Mouse (Mus musculus) brown adipose tissue, adult 24 weeks (tissue): Measurements from ENCODE around the gene Hjurp. TPM values are rescaled to one million over a fixed set of nuclear protein-coding genes. Genes with fewer than 3 reads are reported as not detected.
"Not testable (repeated sequence)": the region's sequence is repeated elsewhere in the genome, so short reads cannot be mapped to it uniquely, and the experiment has no call there.

Source experiments
- H3K27ac ChIP-seq: fragments of 200-500 bp; replicated peaks from 2 replicates; pipeline ENCODE4 v1.5.1; 2012; ENCODE audit warnings: low read depth, mild to moderate bottlenecking, low read length
- H3K4me1 ChIP-seq: fragments of 200-500 bp; 2 replicates; pipeline ENCODE4 v1.6.1; 2012; ENCODE audit warnings: low read length, mixed read lengths; ENCODE audit not compliant: control insufficient read depth, insufficient read depth, insufficient read length
- H3K4me3 ChIP-seq: fragments of 200-500 bp; 2 replicates; pipeline ENCODE4 v1.5.1; 2012; ENCODE audit warnings: low read depth, mild to moderate bottlenecking, low read length, moderate library complexity; ENCODE audit not compliant: insufficient read depth
- polyA plus RNA-seq: library from polyadenylated mRNA; stranded (reverse); fragments of >200 nt; gene quantifications from 2 replicates; pipeline ENCODE4 v1.2.4, GENCODE M21; 2012; ENCODE audit not compliant: missing spikeins, insufficient read depth, insufficient read length

Hjurp gene
- polyA plus RNA-seq, 1 experiment: 10.3 TPM

DNA sequence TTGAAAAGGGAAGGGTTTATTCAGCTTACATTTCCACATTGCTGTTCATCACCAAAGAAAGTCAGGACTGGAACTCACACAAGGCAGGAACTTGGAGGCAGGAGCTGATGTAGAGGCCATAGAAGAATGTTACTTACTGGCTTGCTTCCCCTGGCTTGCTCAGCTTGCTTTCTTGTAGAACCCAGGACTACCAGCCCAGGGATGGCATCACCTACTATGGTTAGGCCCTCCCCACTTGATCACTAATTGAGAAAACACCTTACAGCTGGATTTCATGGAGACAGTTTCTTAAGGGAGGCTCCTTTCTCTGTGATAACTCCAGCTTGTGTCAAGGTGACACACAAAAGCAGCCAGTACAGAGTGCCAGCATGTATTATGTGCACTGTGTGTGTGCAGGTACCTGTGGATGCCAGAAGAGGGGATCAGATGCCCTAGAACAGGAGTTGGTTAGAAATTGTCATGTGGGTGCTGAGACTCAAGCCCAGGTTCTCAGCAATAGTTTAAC lies 54.4 kb downstream of the Hjurp start:
- not testable (repeated sequence) for H3K4me3 ChIP-seq, H3K27ac ChIP-seq, H3K4me1 ChIP-seq

DNA sequence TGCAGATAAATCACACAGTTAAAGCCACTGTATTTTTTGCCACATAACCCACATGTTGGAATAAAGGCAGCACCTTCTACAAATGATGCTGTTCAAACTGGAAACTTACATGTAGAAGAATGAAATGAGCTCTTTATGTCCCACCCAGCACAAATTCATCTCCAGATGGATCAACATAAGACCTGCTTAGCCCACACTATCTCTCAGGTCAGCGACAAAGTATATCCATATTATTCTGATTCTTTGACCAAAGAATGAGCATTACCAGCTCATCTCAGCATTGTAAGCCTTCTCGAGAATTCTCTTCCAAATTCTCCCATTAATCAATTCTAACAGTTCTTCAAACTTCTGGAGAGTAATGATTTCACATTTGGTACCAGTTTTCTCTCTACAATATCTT lies 55.2 kb downstream of the Hjurp start:
- H3K4me1 ChIP-seq: no peaks in the 10 kb centered on the region
- no peak overlapping the region for H3K4me3 ChIP-seq
- H3K27ac ChIP-seq: no peak overlapping the region

DNA sequence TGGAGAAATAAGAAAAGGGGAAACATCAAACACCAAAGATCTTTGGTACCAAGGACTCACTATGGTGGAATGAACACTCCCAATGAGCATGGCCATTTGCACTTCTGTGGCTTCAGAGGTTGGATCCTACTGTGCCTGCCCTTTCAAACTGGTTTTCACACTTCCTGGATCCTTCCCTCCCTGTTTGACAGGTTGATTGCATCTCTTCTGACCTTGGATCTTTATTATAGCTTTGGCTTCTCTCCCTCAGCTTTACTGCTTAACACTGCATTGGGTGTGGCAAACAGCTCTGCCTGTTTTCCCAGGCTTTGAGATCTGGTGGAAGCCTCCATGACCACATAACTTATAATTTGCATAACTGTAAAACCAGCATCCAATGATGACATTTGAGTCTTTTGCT lies 57.1 kb downstream of the Hjurp start:
- Histone ChIP-seq H3K4me1 (no peaks in the 10 kb centered on the region), H3K4me3 (no peak overlapping the region), H3K27ac (no peak overlapping the region)

DNA sequence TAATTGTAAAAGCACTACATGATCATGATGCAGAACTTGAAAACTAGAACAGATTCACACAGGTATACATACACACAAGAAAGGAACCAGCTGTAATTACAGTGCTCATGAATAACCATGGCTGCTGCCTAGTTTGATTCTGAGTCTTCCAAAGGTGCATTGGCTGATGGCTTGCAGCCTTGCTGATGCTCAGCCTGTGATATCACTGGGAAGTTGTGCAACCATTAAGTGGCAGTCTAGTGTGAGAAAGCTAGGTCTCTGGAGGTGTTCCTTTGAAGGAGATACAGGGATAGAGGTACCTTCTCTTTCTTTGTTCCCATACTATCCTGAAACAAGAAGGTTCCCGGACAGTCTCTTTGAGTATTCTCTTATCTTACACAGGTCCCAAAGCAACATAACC lies 58.4 kb downstream of the Hjurp start:
- no peaks in the 10 kb centered on the region for H3K4me1 ChIP-seq
- H3K27ac ChIP-seq: no peak overlapping the region
- no peak overlapping the region for H3K4me3 ChIP-seq

DNA sequence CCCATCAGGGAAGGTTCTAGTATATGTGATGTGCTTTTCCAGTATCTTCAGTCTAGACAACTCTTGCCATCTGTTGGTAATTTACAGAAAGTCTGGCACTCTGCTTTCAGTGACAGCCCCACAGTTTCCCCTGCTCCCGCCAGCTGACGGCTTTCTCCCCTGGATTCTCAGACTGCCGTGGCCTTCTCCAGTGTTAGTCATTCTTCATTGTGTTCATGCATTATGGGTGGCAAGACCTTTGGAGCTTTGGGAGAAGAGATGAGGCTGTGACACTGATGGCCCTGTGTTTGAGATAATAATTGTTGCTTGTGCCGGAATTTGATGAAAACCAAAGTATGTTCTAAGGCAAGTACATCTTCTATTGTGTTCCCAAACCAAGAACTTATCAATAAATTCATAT lies 58.8 kb downstream of the Hjurp start:
- H3K4me1 ChIP-seq: no peaks in the 10 kb centered on the region
- no peak overlapping the region for H3K4me3 ChIP-seq
- H3K27ac ChIP-seq: no peak overlapping the region

DNA sequence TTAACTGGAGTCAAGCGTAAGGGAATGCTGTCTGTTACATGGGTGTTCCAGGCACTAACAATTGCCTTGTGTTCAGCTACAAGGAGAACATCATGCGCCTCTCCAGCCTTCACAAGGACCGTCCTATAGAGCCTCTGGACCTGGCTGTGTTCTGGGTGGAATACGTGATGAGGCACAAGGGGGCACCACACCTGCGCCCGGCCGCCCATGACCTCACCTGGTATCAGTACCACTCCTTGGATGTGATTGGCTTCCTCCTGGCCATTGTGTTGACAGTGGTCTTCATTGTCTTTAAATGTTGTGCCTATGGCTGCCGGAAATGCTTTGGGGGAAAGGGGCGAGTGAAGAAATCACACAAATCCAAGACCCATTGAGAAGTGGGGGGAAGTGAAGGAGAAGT lies 59.4 kb downstream of the Hjurp start:
- no peaks in the 10 kb centered on the region for H3K4me1 ChIP-seq
- no peak overlapping the region for H3K4me3 ChIP-seq
- no peak overlapping the region for H3K27ac ChIP-seq

DNA sequence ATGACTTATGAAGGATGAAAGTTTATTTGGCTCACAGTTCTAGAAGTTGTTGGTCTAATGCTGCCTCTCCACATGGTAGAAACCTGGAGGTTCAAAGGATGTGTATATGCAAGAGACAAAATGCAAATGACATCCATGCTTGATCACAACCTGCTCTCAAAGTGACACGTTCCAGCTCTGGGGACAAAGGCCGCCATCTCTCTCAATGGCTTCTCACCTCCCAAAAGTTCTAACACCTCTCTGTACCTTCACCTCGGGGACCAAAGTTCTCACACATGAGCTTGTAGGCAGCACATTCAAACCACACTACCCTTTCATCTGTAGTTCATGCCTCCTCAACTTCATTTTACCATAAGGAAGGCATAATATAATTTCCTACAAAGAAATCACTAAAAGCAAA lies 59.9 kb downstream of the Hjurp start:
- no peaks in the 10 kb centered on the region for H3K4me1 ChIP-seq
- no peak overlapping the region for H3K27ac ChIP-seq
- no peak overlapping the region for H3K4me3 ChIP-seq

DNA sequence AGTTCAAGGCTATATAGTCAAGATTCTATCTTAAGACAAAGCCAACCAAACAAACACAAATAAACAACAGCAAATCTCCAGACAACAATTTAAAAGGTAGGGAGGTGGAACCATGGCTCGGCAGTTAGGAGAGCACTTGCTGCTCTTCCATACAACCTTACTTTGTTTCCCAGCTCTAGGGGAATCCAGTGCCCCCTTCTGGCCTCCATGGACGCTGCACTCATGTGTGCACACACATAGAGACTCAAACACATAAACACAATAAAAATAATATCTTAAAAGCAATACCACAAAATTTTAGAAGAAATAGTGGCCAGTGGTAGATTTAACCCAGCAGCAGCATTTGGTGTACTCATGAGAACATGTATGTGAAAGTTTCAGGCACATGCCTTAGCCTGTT lies 60.3 kb downstream of the Hjurp start:
- Histone ChIP-seq H3K4me1 (no peaks in the 10 kb centered on the region), H3K27ac (no peak overlapping the region)

DNA sequence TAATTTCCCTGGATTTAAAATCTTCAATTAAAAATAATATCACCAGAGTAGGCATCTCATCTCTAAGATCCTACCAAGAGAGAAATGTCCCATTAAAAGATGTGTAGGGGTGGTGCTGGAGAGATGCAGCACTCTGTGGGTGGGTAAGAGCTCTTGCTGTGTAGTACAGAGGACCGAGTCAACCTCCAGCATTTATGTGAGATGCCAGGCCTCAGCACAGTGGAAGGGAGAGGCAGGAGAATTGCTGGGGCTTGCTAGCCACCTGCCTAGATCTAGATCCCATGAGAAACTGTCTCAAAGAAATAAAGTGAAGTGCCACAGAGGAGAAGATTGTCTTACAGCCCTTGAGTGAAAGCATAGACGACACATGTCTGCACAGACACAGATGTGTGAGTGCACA lies 60.9 kb downstream of the Hjurp start:
- H3K4me3 ChIP-seq: no peak overlapping the region

More for the DNA sequence above, 60.3 kb downstream of the Hjurp start:
- H3K4me3 ChIP-seq: no peak overlapping the region

DNA sequence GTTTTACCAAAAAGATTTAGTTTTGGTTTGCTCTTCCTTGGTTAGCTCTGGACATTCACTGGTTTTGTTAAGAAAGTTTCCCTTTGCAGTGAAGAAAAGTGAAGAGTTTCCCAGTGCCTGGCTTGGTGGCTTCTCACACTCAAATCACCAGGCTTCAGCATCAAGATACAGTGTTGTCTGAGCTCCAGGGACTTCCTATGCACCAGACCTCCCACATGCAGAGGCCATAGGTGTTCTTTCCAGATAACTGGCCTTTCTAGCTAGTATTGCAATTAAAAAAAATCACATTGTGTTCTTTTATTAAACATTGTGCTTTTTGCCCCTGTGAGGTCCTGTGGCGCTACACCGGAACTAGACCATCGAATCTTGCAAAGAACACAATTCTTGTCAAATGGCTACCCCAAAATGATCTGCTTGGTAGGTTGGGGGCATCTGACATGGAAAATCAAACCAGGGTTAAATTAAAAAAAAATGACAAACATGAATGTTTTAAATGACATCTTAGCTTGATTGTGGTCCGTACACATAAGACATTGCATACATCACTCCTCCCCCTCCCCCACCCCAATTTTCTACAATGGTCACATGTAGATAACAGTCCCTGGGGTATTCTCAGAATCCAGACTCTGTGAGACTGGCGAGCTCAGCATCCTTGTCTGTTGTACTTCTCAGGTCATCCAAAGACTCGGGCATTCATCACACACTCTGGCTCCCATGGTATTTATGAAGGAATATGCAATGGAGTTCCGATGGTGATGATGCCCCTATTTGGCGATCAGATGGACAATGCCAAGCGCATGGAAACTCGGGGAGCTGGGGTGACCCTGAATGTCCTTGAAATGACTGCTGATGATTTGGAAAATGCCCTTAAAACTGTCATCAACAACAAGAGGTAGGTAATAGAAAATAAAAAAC lies 61.7 kb downstream of the Hjurp start:
- no peak overlapping the region for H3K4me3 ChIP-seq
- no peaks in the 10 kb centered on the region for H3K4me1 ChIP-seq
- H3K27ac ChIP-seq: no peak overlapping the region

More for the DNA sequence above, 60.9 kb downstream of the Hjurp start:
- Histone ChIP-seq H3K4me1 (no peaks in the 10 kb centered on the region), H3K27ac (no peak overlapping the region)

DNA sequence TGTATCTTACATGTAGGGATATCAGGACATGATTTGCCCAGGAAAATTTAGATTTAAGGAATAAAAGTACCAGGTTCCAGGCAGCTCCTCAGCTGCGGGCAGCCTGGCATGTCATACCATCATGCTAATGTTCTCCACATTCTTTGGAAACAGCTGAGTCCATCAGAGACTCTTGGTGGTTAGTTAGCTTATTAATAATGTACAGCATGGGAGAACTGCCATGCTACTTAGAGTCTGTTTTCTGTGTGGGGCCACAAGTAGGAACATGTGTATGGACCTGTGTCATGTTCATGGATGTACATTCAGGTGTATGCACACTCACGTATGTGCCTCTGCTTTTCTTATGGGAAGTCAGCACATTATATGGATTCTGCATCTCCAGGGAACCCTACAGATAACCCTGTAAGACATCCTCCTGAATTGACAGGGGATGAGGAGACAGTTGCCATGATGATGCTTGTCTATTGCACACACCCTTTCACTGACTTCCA lies 62.9 kb downstream of the Hjurp start:
- Histone ChIP-seq H3K4me1 (no peaks in the 10 kb centered on the region), H3K27ac (no peak overlapping the region), H3K4me3 (no peak overlapping the region)

DNA sequence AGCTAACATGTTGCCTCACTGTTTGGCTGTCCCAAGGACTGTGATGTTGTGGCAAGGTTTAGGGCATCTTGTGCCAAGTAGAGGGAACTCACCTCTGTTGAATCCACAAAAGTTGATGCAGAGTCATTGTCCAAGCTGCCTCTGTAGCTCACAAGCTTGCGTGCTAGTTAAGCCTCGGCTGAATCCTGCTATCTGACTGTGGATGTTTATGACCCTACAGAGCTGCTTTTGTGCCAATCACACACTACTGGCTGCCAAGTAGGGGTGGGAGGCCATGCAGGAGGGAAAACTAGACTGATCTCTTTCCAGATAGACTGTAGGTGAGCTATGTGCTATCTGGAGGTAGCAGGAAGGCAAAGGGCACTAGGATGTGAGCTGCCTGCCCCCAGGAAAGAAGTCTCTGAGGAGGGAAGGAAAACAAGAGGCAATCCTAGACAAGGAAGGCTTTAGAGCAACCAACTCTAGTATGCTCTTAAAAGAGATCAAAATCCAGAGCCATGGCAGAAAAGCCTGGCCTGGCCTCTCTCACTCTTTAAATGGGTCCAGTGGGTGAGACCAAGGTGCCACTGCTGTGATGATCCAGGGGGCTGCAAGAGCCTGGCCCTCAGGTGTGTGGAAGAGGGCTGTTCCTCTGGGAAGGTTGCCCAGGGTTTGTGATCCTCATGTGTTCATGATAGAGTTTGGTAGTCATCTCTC lies 63.5 kb downstream of the Hjurp start:
- Histone ChIP-seq H3K4me3 (no peak overlapping the region), H3K4me1 (no peaks in the 10 kb centered on the region), H3K27ac (no peak overlapping the region)

DNA sequence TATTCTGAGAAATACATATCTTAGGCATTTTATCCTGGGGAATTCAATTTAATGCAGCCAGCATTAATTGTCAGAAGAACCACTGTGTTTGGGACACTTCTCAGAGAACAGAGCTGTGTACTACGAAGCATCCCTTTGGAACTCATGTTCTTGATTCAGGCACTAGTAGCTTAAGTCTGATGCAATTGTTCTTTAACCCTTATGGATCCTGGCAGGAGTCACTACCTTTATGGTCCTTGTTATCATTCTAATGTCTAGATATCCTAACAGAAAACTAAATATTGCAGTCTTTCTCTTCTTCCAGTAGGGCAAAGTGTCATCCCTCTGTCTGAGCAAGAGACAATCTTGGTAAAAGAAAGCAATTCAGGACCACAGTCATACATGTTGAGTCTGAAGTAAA lies 64.4 kb downstream of the Hjurp start:
- H3K27ac ChIP-seq: no peak overlapping the region
- no peak overlapping the region for H3K4me3 ChIP-seq
- H3K4me1 ChIP-seq: no peaks in the 10 kb centered on the region
